Mouse (Mus musculus) G1E-ER4 (cell line): ENCODE results near the gene Gm20388. TPM values are rescaled to one million over a fixed set of nuclear protein-coding genes. Genes with fewer than 3 reads are reported as not detected.

Source experiments
- GATA1 ChIP-seq: IDR thresholded peaks from one replicate; pipeline ENCODE4 v1.8.0; 2012; ENCODE audit warnings: low read length, inconsistent platforms
- polyA plus RNA-seq: library from polyadenylated mRNA; stranded (reverse); fragments of >175 nt; gene quantifications from 2 replicates; pipeline ENCODE4 v1.2.3, GENCODE M21; 2012

The Gm20388 gene
- polyA plus RNA-seq, 1 experiment, result not detected

GRCm38 (mm10) chr8:121108657-121109056, 1198.0 kb downstream of the Gm20388 start:
- TF ChIP-seq GATA1, result no peak

DNA sequence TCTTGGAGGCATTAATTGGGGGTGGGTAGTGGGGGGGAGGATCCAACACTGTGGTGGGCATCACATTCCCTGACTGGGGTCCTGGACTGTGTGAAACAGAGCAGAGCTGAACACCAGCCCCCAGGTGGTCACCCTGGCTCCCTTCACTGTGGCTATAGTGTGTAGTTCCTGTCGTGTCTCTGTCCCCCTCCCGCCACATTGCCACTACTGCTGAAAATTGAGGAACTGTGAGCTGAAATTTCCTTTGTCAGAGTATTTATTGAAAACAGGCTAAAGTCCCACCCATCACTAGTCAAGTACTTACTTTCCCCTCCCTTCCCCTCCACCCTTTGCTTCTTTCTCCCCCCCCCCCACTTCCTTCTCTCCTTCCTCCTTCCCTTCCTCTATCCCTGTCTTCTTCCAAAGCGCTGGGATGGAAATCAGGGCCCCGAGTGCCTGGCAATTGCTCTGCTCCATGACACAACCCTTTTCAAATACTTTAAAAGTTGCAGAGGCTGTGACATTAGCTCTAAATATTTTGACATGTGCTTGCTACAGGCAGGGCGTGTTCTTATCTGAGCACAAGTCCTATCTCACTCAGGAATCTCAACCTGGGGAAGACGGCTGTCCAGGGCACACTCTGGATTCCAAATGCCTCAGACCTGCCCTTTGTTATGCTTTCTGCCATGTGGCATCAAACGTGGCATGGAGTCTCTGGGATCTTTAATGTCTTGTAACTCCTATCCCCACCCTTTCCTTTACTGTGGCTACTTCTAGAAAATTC, 1200.7 kb downstream of the Gm20388 start:
- no peak for TF ChIP-seq GATA1

DNA sequence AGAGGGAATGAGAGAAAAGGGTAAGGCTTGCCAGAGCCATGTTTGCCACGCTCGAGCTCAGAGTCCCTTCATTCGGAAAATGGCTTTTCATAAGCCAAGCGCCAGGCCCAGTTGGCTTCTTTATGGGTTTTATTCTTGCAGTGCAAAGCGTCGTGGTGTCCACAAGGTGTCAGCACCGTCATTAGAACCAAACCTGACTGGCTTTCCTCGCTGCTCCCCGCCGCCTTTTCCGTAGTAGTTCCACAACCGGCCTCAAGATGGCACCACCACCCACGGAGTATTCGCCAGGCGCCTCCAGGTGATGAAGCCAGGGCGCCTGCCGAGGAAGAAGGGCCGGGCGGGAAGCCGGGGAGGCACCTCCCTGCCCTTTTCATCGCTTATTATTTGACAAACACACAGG, 1202.6 kb downstream of the Gm20388 start:
- TF ChIP-seq GATA1, result no peak

DNA sequence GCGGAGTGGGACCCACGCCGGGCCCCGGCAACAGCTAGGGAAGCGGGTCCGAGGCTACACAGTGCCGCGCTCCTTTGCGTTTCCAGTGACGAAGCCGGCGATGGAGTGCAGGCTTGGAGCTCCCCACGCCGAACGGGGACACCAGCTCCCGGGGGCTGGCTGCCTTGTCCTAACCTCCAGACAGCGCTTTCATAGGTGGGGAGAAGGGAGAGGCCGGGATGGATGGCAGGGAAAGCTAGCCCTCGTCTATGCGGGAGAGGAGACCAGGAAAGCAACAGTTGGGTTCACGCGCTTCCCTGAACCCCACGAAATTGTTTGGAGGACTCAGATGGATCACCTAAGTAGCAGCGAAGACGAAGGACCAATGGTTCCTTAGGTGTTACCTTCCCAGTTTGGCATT, 1204.5 kb downstream of the Gm20388 start:
- TF ChIP-seq GATA1, result no peak

DNA sequence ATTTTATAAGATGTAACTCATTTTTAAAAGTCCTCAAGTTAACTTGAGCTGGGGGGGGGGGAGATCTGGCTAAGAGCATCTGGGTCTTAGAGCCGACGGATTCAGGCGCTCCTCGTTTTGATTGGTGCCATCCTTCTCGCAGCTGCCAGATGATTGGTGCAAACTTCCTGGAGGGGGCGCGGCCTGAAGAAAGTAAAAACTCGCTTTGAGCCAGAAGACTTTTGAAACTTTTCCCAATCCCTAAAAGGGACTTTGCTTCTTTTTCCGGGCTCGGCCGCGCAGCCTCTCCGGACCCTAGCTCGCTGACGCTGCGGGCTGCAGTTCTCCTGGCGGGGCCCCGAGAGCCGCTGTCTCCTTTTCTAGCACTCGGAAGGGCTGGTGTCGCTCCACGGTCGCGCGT, 1205.3 kb downstream of the Gm20388 start, which contains the start of gene Foxc2:
Gene Foxc2, plus strand, starts transcription at position 224 of the 400 bp plus-strand sequence.
- TF ChIP-seq GATA1, result no peak

DNA sequence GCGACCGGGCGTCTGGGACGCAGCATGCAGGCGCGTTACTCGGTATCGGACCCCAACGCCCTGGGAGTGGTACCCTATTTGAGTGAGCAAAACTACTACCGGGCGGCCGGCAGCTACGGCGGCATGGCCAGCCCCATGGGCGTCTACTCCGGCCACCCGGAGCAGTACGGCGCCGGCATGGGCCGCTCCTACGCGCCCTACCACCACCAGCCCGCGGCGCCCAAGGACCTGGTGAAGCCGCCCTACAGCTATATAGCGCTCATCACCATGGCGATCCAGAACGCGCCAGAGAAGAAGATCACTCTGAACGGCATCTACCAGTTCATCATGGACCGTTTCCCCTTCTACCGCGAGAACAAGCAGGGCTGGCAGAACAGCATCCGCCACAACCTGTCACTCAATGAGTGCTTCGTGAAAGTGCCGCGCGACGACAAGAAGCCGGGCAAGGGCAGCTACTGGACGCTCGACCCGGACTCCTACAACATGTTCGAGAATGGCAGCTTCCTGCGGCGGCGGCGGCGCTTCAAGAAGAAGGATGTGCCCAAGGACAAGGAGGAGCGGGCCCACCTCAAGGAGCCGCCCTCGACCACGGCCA, 1206.0 kb downstream of the Gm20388 start:
- TF ChIP-seq GATA1, result no peak

DNA sequence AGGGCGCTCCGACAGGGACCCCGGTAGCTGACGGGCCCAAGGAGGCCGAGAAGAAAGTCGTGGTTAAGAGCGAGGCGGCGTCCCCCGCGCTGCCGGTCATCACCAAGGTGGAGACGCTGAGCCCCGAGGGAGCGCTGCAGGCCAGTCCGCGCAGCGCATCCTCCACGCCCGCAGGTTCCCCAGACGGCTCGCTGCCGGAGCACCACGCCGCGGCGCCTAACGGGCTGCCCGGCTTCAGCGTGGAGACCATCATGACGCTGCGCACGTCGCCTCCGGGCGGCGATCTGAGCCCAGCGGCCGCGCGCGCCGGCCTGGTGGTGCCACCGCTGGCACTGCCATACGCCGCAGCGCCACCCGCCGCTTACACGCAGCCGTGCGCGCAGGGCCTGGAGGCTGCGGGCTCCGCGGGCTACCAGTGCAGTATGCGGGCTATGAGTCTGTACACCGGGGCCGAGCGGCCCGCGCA, 1206.6 kb downstream of the Gm20388 start:
- no peak for TF ChIP-seq GATA1

DNA sequence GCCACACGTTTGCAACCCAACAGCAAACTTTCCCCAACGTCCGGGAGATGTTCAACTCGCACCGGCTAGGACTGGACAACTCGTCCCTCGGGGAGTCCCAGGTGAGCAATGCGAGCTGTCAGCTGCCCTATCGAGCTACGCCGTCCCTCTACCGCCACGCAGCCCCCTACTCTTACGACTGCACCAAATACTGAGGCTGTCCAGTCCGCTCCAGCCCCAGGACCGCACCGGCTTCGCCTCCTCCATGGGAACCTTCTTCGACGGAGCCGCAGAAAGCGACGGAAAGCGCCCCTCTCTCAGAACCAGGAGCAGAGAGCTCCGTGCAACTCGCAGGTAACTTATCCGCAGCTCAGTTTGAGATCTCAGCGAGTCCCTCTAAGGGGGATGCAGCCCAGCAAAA, 1207.3 kb downstream of the Gm20388 start:
- TF ChIP-seq GATA1, result no peak

DNA sequence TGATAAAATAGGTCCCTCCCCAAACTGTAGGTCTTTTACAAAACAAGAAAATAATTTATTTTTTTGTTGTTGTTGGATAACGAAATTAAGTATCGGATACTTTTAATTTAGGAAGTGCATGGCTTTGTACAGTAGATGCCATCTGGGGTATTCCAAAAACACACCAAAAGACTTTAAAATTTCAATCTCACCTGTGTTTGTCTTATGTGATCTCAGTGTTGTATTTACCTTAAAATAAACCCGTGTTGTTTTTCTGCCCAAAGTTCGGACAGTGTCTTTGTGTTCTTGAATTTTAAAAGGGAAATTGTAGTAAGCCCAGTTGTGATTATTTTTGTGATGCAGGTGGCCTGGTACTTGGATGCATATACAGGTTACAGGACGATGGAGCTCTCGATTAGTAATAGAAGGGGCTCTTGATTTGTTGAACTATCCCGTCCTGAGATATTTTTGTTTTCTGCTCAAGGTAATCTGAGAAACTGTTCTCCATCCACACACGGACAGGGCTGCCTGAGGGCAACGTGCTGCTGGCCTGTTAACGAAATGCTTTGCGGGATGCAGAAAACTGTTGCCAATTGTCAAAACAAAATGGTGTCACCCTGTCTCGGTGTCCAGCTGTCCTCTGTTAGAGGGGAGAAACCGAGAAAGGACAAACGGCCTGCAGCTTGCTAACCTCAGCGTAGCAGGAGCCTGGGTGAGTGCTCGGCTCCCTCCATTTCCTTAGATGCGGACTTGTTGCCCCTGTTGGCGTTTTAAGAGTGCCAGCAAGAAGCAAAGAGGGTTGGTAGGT, 1208.2 kb downstream of the Gm20388 start:
- TF ChIP-seq GATA1, result no peak

DNA sequence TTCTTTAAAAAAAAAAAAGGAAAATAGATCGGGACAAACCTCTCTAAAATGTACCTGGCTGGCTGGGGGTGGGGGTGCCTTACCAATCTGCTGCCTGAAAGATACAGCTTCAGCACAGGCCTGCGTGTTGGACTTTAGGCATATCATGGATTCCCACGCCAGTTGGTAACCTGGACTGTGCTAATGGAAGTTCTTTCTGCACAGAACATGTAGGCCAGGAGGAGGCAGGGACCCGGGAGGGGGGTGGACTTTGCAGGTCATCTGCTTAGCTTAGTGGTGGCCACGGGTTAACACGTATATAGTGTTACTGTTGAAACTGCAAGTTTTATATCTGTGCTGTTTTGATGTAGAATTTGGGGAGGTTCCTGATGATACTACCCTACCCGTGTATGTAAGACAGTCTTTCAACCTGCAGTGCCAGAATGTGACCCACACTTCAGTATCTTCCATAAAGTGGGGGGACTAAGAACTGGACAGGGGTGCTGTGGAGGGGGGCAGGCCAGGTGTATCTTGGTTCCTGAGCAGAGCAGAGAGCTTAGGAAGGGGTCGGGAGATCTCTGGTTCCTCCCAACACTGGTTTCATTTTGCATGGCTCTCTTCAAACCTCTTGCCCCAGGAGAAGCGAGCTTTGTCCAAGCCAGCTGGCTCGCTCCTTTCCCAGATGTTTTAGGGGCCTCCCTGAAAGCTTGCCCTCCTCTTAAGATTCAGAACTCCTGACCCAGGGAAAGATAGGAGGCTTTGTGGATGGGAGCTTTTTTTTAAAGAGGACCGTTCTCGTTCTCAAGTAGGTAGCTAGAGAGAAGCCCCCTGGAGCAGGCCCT, 1209.2 kb downstream of the Gm20388 start:
- TF ChIP-seq GATA1, result no peak

DNA sequence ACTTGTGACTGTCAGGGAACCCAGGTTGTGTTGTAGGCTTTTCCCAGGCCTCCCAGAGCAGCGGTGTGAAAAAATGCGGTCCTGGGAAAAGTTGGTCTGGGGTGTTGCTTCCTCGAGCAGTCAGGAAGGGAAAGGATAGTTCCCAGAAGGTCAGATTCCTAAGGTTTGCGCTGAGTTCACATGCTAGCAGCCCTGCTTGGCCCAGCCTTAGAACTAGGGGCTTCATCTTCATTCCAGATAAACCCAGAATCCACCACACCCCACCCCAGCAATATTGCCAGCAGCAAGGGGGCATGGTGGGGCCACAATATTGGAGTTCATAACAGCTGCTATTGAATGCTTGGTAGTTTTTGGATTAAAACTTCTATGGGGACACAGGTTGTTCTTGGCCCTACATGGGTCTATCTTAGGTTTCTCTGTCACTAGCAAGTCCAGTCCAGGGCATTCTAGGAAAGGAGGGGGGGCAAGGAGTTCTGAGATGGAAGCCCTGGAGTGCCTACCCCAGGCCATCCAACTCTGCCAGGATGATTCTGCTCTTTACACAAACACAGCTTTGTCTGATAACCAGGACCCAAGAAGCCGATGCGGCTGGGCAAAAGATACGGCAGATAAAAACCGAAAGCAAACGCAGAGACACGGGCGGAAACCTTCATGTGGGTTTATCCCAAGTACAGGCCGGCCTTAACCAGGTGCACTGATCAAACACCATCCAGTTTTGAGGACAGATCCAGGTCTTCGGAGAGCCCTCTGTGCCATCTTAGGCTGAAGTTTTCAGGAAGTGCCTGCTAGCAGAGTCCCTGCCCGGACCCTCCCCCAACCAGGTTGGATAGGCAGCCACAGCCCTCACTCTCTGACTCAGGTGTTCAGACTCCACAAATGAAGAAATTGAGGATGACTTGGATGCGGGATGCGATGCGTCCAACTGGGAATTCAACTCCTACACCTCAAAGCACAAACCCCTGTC, 1210.1 kb downstream of the Gm20388 start:
- no peak for TF ChIP-seq GATA1

DNA sequence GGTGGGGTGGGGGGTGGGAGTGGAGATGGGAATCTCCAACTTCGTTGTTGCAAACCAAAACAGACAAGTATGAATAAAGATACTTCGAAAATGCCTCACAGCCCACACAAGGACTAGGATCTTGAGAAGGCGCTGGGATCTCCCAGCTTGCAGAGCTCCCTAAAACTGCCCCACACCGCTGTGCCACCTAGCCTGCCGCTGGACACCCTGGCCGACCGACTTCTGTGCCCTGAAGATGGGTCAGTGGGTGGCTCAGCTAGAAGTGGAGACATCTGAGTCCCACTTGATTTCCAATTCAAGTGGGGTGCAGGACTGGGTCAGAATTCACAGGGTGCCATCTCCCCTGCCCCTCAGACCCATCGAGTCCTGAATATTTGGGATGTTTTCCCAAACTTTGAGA, 1211.1 kb downstream of the Gm20388 start:
- no peak for TF ChIP-seq GATA1

DNA sequence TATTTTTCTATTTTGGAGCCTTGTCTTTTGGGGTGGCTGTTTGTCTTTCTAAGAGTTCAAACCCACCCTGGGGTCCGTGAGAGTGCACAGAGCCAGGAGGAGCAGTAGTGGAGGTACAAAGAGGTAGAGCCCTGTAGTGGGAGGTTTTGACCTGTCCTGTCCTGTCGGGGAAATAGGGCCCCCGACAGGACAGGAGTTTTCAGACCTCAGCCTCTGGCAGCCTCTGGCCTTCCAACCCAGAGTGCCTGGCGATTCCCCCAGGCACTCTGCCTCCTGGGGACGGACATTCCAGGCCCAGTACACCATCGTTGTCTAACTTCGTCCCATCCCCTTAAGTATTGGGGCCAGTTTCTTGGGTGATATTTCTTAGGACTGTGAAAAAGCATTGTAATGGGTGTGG, 1211.7 kb downstream of the Gm20388 start:
- TF ChIP-seq GATA1, result no peak

DNA sequence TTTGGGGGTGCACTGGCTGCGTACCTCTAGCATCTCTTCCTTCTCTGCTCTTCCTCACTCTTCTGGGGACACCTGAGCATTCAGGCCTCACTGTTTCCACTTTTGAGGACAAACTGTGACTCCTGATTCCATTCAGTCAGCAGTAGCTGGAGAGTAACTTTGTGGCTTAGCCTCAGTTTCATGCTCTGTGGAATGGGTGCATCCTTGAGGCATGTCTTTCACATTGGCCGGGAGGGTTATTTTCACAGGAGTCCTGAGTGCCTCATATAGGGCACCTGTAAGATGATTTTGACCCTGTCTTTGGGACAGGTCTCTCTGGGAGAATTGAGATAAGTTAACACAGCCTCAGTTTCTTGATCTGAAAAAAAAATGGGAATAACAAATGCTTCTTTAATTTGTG, 1212.5 kb downstream of the Gm20388 start:
- no peak for TF ChIP-seq GATA1
